Mouse (Mus musculus) urinary bladder, postnatal 4 days (tissue): ENCODE measurements at regions not wholly inside any gene's neighbourhood (a gene's known extent, or its start where the extent isn't known, plus 50 kb on each side); places are given as distances from the start of the nearest gene placed in this dataset.

Source experiments
- DNase-seq, 2 experiments: peaks; one replicate each; pipeline ENCODE4 v3.0.0; 2021 to 2022; ENCODE audit warnings: low spot score in 2 of 2

- no peak for DNase-seq
Observed at GRCm38 (mm10) chr1:118741286-118741685, 113.5 kb downstream of the Tfcp2l1 start.

DNA sequence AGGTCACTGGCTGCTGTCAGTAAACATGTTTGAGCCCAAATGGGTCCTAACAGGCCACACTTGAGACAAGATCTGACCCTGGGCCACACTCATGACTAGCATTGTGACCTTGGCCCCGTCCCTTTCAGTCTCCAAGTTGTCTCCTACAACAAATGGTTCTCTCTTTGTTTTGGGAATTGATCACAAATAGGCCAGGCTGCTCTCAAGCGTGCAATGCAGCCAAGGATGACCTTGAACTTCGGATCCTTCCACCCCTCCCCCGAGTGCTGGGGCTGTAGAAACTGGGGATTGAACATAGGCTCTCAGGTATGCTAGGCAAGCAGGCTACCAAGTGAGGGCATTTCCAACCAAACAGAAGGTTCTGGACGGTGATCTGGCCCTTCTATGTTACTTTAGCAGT, 120.5 kb downstream of the Tfcp2l1 start:
- DNase-seq = no peak

DNA sequence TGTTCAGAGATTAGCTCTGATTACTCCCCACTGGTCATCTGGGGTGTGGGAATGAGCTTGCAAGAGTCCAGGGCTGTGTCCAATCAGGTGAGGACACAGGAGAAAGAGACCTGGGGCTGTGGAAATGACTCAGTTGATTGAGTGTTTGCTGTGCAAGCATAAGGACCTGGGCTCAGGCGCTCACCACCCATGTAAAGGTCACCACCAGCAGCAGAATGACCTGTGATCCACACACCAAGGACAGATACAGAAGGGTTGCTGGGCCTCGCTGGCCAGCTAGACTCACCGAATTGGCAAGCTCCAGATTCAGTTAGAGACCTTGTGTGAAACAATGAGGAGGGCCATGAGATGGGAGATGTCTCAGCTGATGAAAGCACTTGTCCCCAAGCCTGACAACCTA, 125.1 kb downstream of the Tfcp2l1 start:
- DNase-seq = no peak

DNA sequence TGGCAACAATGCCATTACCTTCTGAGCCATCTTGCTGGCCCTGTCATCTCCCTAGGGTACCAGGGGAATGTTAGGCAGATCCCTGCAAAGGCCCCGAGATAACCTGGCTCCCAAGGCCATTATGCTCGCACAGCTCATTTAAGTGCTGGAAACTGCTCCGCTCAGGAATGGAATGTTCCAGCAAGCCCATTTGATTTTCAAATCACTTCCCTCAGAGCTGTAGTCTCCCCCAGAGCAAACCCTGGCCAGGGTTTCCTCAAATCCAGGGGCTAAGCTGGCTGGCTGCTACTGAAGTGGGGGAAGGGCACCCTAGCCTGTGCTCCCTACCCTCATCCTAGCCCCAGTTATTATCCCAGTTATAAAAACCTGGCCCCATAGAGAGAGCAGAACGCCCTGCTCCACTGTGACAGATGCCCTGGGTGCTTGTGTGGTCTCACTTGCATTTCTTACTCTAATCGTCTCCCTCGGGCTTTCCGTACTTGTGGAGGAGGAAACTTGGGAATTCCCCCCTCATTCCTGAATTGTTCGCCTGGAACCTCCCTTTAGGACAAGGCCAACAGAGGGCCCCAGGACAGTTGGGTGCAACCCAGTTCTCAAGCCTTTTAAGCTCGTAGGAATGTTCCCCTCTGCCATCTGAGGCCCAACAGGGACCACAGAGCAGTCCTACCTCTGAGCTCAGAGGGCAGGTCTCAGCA, 128.6 kb downstream of the Tfcp2l1 start:
- DNase-seq = no peak

GRCm38 (mm10) chr1:118757340-118758030, 129.7 kb downstream of the Tfcp2l1 start:
- DNase-seq = no peak

DNA sequence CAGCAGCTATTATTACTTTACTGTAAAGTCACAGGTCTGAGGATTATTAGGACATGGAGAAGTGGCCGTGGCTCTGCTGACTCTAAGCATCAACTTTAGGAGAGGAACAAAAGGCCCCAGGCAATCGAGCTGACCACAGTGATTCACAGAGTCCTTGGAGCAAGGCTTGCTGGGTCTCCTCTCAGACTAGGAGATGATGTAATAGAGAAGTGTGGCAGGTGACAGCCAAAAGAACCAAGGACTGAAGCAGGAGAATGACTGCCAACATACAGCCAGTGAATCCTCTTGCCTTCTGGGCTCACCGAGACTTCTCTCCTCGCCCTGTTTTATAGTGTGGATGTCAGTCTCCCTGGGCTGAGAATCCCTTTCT, 130.3 kb downstream of the Tfcp2l1 start:
- no peak for DNase-seq

DNA sequence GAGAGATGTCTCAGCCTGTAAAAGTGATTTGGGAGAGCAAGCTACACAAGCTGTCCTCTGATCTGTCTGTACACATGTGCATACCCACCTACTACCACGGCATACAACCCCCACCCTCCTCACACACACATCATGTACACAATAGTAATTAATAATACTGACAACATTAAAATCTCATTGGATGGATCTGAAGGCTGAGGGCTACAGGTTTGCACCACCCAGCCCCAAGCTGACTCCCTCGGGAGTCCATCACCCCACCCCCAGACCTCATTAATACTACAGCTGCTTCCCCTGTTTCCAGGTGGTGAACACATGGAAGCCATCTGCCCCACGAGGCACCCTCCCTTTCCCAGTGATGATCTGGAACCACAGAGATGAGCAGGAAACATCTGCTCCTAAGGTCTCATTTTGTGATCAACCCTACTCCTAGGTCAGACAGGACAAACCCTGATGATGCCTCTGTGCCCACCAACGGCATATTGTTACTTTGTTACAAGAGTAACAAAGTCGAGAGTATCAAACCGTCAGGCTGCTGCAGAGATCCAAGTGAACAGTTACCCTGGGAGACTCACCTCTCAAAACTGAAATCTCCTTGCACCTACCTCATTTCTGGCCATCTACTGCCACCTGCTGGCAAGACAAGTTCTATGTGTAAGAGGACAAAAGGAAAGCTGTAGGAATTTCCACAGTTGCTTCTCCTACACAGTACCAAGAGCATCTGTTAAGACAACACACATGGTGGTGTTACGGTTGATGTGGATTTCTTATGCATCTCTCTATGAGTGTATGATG, 131.6 kb downstream of the Tfcp2l1 start:
- DNase-seq = peak; percentile 43 to 81

DNA sequence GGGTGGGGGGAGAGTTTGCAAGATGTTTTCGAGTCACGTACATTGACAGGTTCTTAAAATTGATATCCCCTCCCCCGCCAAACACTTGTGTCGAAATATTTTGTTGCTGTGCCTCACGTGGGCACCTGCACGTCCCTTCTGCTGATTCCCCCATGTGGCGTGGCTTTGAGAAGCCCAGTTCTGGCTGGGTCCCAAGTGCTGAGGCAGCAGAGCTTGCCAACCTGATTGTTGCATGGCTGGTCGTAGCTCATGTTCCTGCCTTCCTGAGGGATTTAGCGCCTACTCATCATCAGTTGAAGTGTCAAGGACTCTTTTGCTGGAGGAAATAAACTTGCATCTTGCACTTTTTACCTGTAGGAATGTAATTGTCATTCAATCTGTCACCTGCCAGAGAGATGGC, 137.8 kb downstream of the Tfcp2l1 start:
- no peak for DNase-seq

- DNase-seq = no peak
Observed at GRCm38 (mm10) chr1:118768831-118769230, 141.1 kb downstream of the Tfcp2l1 start.

- peak; percentile 37 to 74 for DNase-seq
Observed at GRCm38 (mm10) chr1:118772261-118772660, 144.5 kb downstream of the Tfcp2l1 start.

- no peak for DNase-seq
Observed at GRCm38 (mm10) chr1:118776594-118777441, 149.1 kb downstream of the Tfcp2l1 start.
